Mouse (Mus musculus): ENCODE measurements around the gene Uck2. TPM values are rescaled to one million over a fixed set of nuclear protein-coding genes. Genes with fewer than 3 reads are reported as not detected.

Uck2 gene
- polyA plus RNA-seq (2012; fragmentation: generic; extraction: Trizol) = 10 to 100 TPM; 25.1 to 68.4 TPM

DNA sequence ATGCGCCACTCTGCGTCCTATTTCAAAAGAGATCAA, at the start of gene Uck2:
TSS of gene Uck2 (minus strand) at position 1 of the 36 bp plus-strand sequence.

DNA sequence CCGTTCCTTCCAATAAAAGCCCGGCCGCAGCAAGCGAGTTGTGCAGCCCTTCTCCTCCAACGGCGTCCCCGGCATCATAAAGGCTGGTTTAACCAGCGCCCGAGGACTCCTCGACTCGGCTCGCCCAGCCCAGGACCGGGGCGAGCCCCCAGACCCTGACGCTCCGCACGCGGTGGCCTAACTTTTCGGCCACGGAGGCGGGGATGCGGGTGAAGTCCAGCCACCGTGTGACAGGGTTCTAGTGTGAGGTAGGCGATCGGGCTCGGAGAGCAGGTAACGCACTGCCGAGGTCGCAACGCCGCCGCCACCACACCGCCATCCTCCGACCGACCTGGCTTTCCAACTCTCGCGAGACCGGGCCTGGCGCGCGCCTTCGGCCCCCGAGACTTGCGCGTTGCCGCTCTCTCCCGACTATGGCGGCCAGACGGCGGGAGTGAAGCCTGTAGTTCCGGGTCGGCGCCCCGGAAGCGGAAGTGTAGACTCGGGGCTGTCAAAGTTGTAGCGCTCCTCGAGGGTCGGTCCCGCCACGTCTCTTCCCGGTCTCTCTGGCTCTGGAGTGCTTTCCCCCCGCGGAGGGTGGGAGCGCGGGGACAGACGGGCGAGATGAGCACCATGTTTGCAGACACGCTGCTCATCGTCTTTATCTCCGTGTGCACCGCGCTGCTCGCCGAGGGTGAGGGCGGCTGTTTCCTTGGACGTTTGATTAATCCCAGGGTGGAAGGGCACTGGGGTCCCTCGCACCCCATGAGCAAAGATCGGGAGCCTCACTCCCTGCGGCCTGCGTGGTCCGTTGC, 23.3 kb upstream of the Uck2 start, which contains the start of gene Tmco1:
TSS of gene Tmco1 (plus strand) at position 118 of the 794 bp plus-strand sequence.

Other genes with a start within 250 kb of the Uck2 start
- 10 to 100 TPM in 1 of 2 experiments, 1 to 10 TPM in 1; 9.1 to 37.5 TPM for gene Tmco1, start 23.1 kb upstream of the Uck2 start, polyA plus RNA-seq (2012; fragmentation: generic; extraction: Trizol)
- 10 to 100 TPM; 11.4 to 52.5 TPM for gene Aldh9a1, start 64.7 kb upstream of the Uck2 start, polyA plus RNA-seq (2012; fragmentation: generic; extraction: Trizol)
- 100 to 1,000 TPM; 112 to 235 TPM for gene Mgst3, start 108.5 kb upstream of the Uck2 start, polyA plus RNA-seq (2012; fragmentation: generic; extraction: Trizol)
- gene Lrrc52, start 181.5 kb upstream of the Uck2 start, polyA plus RNA-seq (2012; fragmentation: generic; extraction: Trizol) = not detected

Data from C3H10T1/2 (cell line).